Mouse (Mus musculus) spleen, adult 18-20 months (tissue): Measurements from ENCODE around the gene Gfy.

Experiments
- DNase-seq, 2 experiments: peaks; one replicate each; pipeline ENCODE4 v3.0.0; 2022; ENCODE audit warnings: mixed read lengths in 2 of 2

The Gfy gene

DNA sequence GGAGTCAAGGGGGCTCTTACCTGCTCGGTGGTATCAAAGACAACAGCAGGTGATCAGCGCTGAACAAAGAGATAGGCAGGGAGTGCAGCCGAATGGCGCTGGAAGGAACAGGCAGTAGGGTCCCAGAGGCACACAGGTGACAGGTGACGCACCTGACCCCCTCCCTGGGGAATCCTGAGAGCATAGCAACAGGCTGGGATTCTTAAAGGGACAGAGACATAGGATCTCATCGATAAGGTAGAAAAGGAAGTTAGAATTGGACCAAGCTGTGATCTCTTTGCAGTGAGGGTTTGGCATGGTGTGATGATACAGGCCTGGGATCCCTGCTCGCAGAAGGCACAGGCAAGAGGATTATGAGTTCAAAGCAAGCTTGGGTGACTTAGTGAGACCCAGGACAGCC, at the start of gene Gfy:
TSS of gene Gfy (minus strand) at position 101 of the 400 bp plus-strand sequence.
- no peak for DNase-seq

DNA sequence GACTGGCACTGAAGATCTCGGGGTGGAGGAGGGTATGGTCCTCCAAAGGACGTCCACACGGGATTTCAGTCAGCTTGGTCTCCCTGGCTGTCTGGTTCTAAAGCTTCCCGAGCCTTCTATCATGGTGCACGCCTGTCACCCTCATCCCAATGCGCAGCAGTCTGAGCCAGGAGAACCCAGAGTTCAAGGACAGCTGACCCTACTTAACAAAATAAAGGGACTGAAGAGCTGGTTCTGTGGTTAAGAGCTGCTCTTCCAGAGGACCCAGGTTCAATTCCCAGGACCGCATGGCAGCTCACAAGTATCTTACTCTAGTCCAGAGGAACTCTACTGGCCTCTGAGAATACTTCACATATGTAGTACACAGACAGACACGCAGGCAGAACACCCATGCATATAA, 49.7 kb upstream of the Gfy start:
- DNase-seq = no peak

DNA sequence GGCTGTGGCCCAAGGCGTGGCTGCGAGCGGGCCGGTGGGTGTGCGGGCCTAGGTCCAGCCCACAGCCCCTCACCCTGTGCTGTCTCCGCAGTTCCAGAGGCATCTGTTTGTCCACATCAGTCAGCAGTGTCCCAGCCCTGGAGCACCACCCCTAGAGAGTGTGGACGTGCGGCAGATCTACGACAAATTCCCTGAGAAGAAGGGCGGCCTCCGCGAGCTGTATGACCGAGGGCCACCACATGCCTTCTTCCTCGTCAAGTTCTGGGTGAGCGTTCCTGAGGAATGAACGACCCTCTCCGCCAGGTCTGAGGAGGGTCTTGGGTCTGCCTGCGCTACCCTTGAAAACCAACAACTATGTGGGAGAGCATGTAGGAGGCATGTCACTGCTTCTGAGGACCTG, 49.2 kb upstream of the Gfy start:
- no peak for DNase-seq

DNA sequence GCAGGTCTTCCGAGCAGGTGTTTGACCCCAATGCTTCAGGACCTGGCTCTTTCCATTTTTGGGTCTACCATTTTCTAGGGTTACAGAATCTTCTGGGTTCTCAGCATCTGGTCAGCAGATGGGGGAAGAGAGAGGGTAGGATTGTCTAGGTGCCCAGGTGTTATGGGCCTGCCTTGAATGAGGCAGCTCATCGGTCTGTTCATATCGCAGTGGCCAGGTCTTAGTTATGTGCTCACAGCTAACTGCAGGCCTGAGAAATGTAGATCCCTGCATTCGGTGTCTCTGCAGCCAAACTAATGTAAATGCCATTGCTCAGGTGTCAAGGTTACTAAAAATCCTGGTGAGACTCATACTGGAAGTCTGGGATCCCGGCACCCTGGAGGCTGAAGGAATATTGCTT, 47.1 kb upstream of the Gfy start:
- DNase-seq = no peak

DNA sequence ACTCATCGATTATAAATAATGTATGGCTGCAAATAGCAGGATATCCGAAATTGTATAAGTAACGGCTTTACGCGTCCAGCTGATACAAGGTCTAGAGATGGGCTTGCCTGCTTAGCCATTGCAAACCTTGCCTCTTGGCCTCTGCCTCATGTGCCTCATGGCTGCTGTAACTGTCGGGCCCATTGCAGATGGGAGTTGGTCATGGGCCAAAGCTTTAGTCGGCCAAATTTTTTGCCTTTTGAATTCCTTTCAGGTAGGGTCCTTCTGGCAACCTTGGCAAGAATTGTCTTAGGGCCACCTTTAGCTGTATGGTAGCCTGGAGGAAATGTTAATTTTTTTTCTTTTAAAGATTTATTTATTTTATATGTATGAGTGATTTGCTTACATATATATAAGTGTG, 45.5 kb upstream of the Gfy start:
- DNase-seq = peak in 1 of 2 experiments; percentile 1

DNA sequence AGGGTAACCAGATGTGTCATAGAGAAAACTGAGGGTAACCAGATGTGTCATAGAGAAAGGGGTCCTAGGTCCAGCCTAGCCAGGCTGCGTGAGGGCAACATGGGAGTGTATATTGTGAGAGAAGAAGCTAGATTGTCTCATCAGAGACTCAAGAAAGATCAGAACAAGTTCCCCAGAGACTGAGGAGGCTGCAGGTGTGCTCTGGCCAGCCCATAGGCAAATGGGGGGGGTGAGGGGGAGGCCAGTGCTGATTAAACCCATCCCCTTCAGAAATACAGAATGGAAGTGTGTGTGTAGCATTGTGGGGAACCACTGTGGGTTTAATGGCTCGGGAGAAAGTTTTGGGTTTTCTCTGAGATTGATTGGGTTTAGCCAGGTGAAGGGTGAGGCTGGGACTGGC, 42.3 kb upstream of the Gfy start:
- DNase-seq = no peak

DNA sequence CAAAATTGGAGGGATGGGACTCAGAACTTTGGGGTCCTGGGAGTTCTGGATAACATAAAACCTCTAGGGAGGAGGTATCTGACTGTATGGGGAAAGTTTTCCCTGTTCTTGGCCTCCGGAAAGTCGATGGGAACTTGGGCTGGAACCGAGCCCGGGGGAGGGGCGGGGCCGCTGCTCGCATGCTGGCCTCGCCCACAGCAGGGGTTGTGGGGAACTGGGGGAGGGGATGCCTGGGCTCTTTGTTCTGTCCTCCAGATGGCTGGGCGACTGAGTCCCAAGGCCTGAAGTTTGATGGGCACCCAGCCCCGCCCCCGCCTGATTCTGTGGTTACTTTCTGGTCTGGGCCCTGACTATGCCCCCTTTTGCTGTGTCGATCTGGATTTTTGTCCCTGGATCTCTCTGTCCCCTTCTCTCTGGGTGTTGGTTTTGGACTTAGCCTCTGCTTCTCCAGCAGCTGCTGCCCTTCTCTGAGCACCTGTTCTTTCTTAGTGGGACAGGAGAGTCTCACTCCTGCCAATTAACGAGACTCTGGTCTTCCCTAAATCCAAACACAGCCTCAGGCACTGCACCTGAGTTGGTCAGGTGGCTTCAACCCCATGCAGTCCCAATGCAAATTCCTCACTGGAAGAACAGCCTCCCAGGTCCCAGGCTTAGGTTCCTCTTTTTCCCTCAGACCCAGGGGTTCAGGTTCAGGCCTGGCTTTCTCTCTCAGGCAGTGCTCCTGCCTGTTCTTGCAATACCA, 37.2 kb upstream of the Gfy start:
- no peak for DNase-seq

DNA sequence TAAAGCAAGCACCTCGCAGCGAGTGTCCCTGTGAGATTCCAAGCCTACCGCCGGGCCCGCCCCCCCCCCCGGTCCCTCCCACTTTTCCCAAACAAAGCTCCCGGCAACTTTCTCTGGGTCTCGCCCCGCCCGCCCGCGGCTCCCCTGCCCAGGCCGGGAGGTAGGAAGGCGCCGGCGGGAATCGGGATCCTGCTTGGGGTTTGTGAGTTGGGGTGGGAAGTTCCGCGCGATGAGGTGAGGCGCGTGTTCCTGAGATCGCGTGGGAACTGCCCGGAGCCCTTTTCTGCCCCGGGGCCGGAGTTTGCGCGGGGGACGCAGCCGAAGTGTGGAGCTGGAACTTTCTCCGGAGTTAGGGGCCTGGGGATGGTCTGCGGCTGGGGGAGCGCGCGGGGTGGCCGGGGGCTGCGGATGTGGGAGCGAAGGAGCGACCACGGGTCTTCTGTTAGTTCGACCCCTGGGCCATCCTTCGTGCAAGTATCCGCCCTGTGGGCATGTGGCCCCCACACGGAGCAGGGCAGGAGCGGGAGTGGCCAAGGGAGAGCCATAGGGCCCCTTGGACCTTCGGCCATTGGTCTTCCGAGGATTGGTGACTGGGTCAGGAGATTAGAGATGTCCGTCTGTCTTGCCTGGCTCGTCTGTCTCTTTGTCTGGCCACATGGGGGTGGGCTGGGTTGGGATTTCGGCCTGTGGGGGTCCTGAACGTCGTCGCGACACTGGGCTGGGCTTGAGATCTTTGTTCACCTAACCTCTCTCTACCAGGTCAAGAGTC, 36.5 kb upstream of the Gfy start, which contains the start of gene Tead2:
TSS of gene Tead2 (plus strand) at position 81 of the 769 bp plus-strand sequence.
- no peak for DNase-seq

DNA sequence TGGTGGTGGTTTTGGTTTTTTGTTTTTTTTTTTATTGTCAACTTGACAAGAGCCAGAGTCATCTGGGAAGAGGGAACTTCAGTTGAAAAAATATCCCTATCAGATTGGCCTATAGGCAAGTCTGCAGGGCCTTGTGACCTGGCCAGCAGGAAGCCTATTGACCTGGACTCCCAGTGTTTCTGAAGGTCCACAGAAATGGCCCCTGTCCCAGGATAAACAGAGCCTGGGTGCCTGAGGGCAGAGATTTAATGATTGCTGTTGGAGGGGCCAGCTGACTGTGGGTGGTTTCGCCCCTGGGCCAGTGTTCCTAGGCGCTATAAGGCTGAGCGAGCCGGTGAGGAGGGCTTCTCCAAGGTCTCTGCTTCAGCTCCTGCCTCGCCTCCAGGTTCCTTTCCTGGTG, 34.3 kb upstream of the Gfy start:
- DNase-seq = no peak

DNA sequence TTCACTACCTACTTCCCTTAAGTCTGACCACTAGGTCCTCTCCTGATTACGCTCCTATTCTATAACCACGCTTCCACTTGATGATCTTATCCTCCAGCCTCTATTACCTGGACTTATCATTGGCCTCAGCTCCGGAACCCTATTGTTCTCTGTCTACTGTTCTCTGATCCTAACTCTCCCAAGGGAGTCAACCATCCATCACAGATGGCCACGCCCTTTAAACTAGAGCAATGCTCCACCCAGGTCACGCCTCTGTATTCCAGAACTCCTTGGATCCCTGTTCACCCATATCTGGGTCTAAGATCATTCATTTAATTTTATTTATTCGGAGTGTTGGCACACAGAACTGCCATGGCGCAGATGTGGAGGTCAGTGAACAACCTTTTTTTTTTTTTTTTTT, 33.0 kb upstream of the Gfy start:
- no peak for DNase-seq

DNA sequence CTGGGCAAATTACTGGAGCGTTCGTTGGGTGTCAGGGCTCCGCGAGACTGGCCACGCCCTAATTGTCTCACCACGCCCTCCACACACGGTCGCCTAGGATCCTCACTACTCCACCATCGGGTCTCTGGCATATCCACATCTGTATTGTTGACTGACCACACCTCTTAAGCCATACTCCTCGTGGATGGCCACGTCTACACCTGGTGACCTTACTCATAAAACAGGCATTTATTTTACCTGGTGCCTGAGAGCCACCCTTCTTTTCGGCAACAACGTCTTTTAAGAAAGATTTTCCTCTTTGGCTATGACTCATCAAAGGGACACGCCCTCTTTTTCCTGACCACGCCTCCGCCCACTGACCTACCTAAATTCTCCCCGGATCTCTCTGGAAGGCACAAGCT, 32.5 kb upstream of the Gfy start, which contains the start of gene Dkkl1:
TSS of gene Dkkl1 (minus strand) at position 297 of the 401 bp plus-strand sequence.
- DNase-seq = peak in 1 of 2 experiments; percentile 33

DNA sequence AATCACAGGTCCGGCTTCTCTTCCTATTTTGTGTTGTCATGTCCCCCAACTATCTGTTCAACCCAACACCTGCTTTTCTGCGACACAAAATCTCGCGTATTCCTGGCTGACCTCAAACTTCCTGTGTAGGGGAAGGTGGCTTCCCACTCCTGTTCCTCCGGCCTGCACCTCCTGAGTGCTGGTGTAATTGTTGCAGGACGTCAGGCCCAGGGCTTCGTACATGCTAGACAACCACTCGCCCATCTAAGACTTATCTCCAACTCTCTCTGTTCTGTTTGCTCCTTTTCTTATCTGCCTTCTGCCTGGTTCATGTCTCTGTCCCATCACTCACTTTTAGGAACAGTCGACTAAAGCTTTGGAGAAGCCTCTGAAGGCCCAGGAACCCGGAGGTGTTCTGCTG, 31.7 kb upstream of the Gfy start:
- DNase-seq = no peak

DNA sequence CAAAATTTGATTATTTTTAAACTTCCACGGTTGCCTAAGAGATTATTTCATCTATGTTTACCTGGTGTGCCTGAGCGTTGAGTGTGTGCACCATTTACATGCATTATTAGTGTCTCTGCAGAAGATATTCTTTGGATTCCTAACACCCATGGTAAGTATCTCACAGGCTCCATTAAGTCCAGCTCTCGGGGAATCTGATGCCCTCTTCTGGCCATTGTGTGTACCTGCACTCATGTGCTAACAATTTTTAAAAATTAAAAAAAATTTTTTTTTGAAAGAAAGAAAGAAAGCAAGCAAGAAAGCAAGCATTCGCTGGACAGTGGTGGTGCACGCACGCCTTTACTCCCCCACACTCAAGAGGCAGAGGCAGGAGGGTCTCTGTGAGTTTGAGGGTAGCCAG, 28.9 kb upstream of the Gfy start:
- DNase-seq = no peak

DNA sequence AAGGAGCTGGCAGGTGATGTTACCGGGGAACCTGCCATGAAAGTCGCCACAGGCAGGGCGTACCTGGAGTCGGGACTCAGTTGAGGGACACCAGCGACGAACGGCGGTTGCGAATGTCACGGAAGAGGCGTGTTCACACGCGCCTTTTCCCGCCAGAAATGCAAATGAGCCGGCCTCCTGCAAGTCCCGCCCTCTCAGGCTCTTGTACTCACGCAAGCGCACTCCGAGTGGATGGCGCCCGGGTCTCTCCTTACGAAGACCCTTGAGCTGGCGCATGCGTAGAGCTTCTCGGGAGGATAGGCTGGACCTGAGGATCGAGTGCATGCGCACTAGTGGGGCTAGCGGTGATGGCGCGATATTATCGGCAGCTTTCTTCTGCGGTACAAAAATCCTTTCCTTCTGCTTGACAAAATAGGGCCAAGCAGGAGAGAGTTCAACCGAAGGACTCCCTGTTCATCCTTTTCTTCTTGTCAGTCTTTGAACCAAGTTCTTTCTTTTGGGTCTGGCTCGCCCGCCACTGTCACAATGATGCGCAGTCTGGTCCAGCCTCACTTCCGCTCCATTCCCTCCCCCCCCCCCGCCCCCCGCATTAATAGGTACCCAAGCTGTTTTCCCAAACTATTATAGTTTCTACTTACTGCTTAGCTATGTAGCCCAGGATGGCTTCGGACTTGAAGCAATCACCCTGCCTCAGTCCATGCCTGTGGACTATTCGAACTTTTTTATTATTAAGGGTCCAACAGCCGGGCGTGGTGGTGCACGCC, 25.2 kb upstream of the Gfy start, which contains the start of gene Ccdc155:
TSS of gene Ccdc155 (minus strand) at position 513 of the 764 bp plus-strand sequence.
- peak; percentile 86 to 89 for DNase-seq

DNA sequence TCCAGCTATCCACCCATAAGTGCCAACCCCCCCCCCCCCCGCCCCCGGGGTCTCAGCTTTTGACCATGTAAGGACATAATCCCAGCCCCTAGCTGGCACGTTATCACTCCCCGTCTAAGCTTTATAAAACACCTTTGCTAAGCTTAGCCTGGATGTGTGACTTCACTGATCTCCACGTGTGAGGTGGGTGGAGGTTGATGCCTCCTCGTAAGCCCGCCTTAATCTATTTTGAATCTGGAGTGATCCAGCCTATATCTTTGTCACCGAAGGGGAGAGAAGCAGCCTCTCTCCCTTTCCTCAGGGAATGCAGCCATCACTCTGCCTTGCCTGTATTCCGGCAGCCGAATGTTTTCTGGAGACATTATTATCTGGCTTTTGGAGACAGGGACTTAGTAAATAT, 23.3 kb upstream of the Gfy start:
- no peak for DNase-seq

DNA sequence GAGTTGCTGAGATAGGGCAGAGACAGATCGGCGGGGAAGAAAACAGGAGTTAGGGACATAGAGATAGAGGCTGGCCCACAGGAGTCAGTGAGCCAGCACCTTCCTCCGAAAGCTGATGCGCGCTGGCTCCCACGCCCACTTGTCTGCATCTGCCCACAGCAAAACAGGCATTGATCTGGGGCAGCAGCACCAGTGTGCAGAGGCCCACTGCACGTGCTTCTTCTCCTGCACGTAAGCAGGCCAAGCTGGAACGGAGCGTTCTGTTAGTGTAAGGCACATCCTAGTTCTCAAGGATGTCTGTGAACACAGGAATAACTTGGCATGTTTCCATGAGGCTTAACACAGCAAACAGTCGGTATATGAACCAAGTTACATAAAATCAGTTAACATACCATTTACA, 19.6 kb upstream of the Gfy start:
- no peak for DNase-seq

DNA sequence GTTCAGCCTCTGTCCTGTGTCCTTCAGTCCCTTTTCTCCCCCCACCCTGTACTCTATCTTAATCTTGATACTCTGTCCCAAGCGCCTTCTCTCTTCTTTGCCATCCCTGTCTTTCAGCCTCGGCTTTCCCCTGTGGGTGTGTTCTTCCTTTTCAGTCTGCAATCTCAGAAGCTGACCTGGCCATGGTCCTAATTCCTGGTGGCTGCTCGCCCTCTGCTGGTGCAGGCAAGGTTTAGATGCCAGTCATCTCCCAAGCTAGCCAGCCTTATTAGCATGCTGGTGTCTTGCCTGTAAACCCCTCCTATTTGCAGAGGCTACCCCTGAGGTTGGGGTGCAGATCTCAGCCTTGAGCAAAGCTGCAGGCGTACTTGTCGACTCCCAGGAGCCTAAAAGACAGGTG, 19.1 kb upstream of the Gfy start:
- peak; percentile 39 to 66 for DNase-seq

DNA sequence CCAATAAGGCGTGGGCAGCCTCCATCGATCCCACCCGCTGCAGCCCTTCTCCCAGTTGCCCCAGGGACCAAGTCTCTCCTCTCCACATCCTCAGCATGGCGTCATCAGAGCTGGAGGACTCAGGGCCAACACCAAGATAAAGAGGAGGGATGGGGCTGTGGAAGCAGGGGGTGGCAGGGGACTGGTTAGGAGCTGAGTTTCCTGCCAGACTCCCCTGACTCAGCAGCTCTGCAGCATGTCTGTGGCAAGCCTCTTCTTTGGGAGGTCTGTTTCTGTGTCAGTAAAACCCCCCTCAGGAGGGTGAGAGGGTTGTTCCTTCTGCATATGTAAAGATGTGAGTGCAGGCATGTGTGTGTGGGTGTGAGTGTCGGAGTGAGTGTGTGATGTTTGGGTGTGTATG, 17.6 kb upstream of the Gfy start:
- no peak for DNase-seq

DNA sequence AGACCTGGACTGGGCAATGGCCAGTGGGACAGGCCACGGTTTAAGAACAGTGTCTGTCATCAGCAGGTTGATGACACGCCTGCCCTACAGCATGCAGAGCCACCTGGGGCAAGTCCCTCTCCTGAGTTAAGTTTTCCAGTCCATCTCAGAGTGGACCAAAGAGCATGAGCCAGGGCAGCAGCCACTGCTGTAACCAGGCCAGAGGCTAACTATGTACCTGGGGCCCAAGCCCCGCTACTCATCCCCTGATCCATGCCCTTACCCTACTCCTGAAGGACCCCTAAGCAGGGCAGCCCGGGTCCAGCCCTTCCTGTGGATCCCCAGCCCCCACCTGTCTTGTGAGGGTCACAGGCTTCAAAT, 16.8 kb upstream of the Gfy start:
- DNase-seq = no peak

DNA sequence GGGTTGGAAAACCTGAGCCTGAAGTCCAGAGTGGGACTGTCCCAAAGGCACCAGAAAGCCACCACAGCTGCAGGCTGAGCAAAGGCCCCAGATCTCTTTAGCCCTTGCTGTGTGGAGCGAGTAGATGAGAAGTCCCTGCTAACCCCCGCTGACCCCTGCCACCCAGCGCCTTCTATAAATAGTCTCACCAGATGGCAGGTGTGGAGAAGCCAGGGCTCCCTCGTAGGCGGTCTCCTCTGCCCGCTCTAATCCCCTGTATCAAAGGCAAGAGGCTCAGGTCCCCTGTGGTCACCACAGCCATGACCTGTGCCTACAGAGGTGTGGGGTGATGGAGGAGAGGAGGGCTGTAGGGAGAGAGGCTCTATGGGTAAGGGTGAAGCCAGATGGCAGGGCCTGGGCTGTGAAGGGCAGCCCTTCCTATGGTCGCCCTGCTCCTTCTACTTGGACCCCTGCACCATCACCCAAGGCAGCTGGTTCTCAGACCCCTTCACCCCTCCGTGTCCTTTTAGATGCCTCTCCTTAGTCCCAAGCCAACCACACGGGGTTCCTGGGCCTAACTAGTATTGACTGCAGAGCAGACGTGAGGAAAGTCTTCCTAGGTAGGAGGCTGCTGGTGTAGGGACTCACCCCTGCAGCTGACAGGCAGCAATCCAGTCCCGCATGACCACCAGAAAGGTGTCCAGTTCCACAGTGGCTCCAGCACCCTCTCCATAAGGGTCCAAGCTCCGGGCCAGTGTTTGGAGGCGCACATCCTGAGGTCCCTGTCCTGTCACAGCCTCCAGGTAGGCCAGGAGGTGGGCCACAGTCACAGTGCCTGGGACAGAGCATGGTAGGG, 16.2 kb upstream of the Gfy start:
- DNase-seq = no peak

DNA sequence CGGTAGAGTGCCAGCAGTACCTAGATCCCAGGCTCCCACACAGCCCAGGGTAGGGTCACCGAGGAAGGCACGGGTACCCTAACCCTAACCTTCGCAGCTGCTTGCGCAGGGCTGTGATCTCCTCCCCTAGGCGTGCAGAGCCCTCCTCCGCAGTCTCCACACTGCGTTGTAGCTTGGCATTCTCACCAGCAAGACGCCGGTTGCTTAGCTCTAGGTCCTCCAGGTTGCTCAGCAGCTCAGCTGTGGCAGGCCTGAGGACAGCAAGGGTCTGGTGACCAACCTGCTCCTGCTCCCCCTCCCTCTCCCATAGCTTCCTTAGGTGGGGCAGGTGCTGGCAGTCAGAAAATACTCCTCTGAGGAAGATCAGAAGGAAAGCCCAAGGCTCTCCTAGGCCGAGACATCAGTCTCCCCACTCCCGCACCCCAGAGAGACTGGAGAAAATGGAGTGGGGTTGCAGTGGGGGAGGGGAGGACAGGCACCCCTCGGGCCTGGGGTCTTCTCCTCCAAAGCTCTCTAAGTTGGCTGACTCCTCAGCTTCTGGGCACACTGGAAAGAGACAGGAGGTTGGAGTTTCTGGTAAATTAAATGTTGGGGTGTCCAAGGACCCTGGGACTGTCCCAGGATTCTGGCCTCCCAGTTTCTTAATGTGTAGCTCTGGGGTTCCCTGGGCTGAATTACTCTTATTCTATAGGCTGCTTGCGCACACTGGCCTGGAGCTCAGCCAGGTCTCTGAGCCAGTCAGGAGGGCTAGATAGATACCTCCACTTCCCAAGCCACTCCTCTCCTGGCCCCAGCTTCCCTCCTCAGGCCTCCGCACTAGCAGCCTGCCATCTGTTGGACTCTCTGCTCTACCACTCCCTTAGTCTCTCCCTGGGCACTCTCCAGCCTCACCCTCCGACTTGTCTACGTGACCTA, 14.8 kb upstream of the Gfy start:
- no peak for DNase-seq
